ENCODE assay signal across 8 mouse cellular contexts in genomic region chr5:140217900-140218299, GRCm38 (mm10).
A peak's percentile ranks its signal among the peaks of the same experiment; 100 is the strongest.
DNase-seq lines count a peak whose midpoint lies in the region; ATAC-seq and TF ChIP-seq lines count a peak whose summit lies in the region.
"Had no signal": no experiment of that assay in that cellular context is flagged by ENCODE, and none has a peak within 500 bp of the region (broad histone marks: within the 10 kb centered on the region; RNA-seq: fewer than 3 reads in every experiment).

No protein-coding gene starts in this region.

- no peak overlapping the region for H3K9ac ChIP-seq in intestine, postnatal 0 days (ENCODE audit: low read depth, low read length)
- no peak overlapping the region for H3K9ac ChIP-seq in intestine, embryonic 16.5 days (ENCODE audit: low read depth, low read length)
- H3K9ac ChIP-seq in limb, embryonic 14.5 days (ENCODE audit: low read depth, low read length, severe bottlenecking): no peak overlapping the region
- no peak overlapping the region for H3K9ac ChIP-seq in forebrain, embryonic 12.5 days
- H3K9ac ChIP-seq: hindbrain, embryonic 13.5 days had no signal

- 33% methylated on average over 2 of the region's 2 CpGs for WGBS in intestine, postnatal 0 days
- WGBS in intestine, embryonic 16.5 days: 31% methylated on average over 2 of the region's 2 CpGs
- WGBS in limb, embryonic 14.5 days: 28% methylated on average over 2 of the region's 2 CpGs
- 31% methylated on average over 2 of the region's 2 CpGs for WGBS in forebrain, embryonic 12.5 days

- no peaks in the 10 kb centered on the region for H3K4me1 ChIP-seq in intestine, postnatal 0 days (replicated peaks; ENCODE audit: control insufficient read depth, insufficient read depth, low read length)
- no peaks in the 10 kb centered on the region for H3K4me1 ChIP-seq in intestine, embryonic 16.5 days (ENCODE audit: control insufficient read depth, insufficient read depth, low read length)
- no peaks in the 10 kb centered on the region for H3K4me1 ChIP-seq in G1E (ENCODE audit: insufficient read depth, low read depth, low read length)
- H3K4me1 ChIP-seq in limb, embryonic 14.5 days (ENCODE audit: control insufficient read depth, insufficient read depth, low read length): no peaks in the 10 kb centered on the region
- H3K4me1 ChIP-seq in forebrain, embryonic 12.5 days: peaks cover 32% of the 10 kb centered on the region

- peak; percentile 11; the same call in 1 of the 2 replicates for TF ChIP-seq CTCF in intestine, postnatal 0 days (IDR thresholded peaks at IDR 0.05; ENCODE audit: low read depth)
- no peak for TF ChIP-seq CTCF in G1E (IDR thresholded peaks at IDR 0.05; ENCODE audit: low read depth, low read length)

- no peak overlapping the region for H3K4me2 ChIP-seq in intestine, postnatal 0 days (replicated peaks; ENCODE audit: low read depth)
- no peak overlapping the region for H3K4me2 ChIP-seq in intestine, embryonic 16.5 days (ENCODE audit: low read depth, low read length)
- no peak overlapping the region for H3K4me2 ChIP-seq in limb, embryonic 14.5 days (replicated peaks; ENCODE audit: low read depth, low read length, severe bottlenecking)
- no peak overlapping the region for H3K4me2 ChIP-seq in forebrain, embryonic 12.5 days
- H3K4me2 ChIP-seq: hindbrain, embryonic 13.5 days had no signal

- no peaks in the 10 kb centered on the region for H3K9me3 ChIP-seq in intestine, postnatal 0 days (ENCODE audit: control insufficient read depth)
- H3K9me3 ChIP-seq in intestine, embryonic 16.5 days (ENCODE audit: control insufficient read depth, low read length): no peaks in the 10 kb centered on the region
- H3K9me3 ChIP-seq in G1E (replicated peaks): no peaks in the 10 kb centered on the region
- no peaks in the 10 kb centered on the region for H3K9me3 ChIP-seq in limb, embryonic 14.5 days (ENCODE audit: control insufficient read depth, low read length)
- no peaks in the 10 kb centered on the region for H3K9me3 ChIP-seq in forebrain, embryonic 12.5 days
- H3K9me3 ChIP-seq: hindbrain, embryonic 13.5 days had no signal

- H3K36me3 ChIP-seq in intestine, postnatal 0 days (ENCODE audit: control insufficient read depth, insufficient read depth): no peaks in the 10 kb centered on the region
- H3K36me3 ChIP-seq in intestine, embryonic 16.5 days (ENCODE audit: control insufficient read depth, insufficient read depth, low read length): no peaks in the 10 kb centered on the region
- peaks cover 83% of the 10 kb centered on the region for H3K36me3 ChIP-seq in G1E (replicated peaks)
- H3K36me3 ChIP-seq in limb, embryonic 14.5 days (ENCODE audit: control insufficient read depth, insufficient read depth, low read length): no peaks in the 10 kb centered on the region
- no peaks in the 10 kb centered on the region for H3K36me3 ChIP-seq in forebrain, embryonic 12.5 days (replicated peaks)
- H3K36me3 ChIP-seq: hindbrain, embryonic 13.5 days had no signal

- no peak overlapping the region for H3K4me3 ChIP-seq in intestine, postnatal 0 days (ENCODE audit: low read depth, low read length)
- H3K4me3 ChIP-seq in intestine, embryonic 16.5 days (ENCODE audit: low read length): no peak overlapping the region
- H3K4me3 ChIP-seq in G1E (ENCODE audit: low read depth, low read length): no peak overlapping the region
- no peak overlapping the region for H3K4me3 ChIP-seq in limb, embryonic 14.5 days (replicated peaks; ENCODE audit: low read length)
- no peak overlapping the region for H3K4me3 ChIP-seq in forebrain, embryonic 12.5 days (replicated peaks)
- H3K4me3 ChIP-seq: hindbrain, embryonic 13.5 days had no signal

- H3K27me3 ChIP-seq in intestine, postnatal 0 days (replicated peaks; ENCODE audit: control insufficient read depth, insufficient read depth, low read length): no peaks in the 10 kb centered on the region
- no peaks in the 10 kb centered on the region for H3K27me3 ChIP-seq in intestine, embryonic 16.5 days (replicated peaks; ENCODE audit: control insufficient read depth, insufficient read depth, low read length)
- no peaks in the 10 kb centered on the region for H3K27me3 ChIP-seq in G1E (ENCODE audit: insufficient read depth, low read length)
- H3K27me3 ChIP-seq in limb, embryonic 14.5 days (ENCODE audit: control insufficient read depth, insufficient read depth, low read length): no peaks in the 10 kb centered on the region
- H3K27me3 ChIP-seq in forebrain, embryonic 12.5 days: no peaks in the 10 kb centered on the region
- H3K27me3 ChIP-seq: hindbrain, embryonic 13.5 days had no signal

- peak; percentile 10 for DNase-seq in G1E (ENCODE audit: low spot score)
- peak; percentile 69 to 83 for DNase-seq in cerebellum, adult 18-20 months
- peak; percentile 76 for DNase-seq in limb, embryonic 14.5 days (ENCODE audit: low spot score)
- DNase-seq in layer of hippocampus, postnatal 14 days (ENCODE audit: low spot score in 2 of 2): no peak

- no peak for ATAC-seq in intestine, postnatal 0 days
- ATAC-seq in intestine, embryonic 16.5 days: no peak
- ATAC-seq in G1E (ENCODE audit: extremely low read depth, insufficient number of reproducible peaks, low FRiP score, poor library complexity, severe bottlenecking): no peak
- ATAC-seq in limb, embryonic 14.5 days (ENCODE audit: low FRiP score, low read depth): no peak
- no peak for ATAC-seq in forebrain, embryonic 12.5 days (ENCODE audit: low FRiP score)

- TF ChIP-seq POLR2A in limb, embryonic 14.5 days (IDR thresholded peaks at IDR 0.05; ENCODE audit: borderline replicate concordance, extremely low read depth, insufficient read depth, insufficient read length): no peak

- H3K27ac ChIP-seq in intestine, postnatal 0 days (ENCODE audit: low read depth, low read length): no peak overlapping the region
- H3K27ac ChIP-seq in intestine, embryonic 16.5 days (ENCODE audit: low read length): no peak overlapping the region
- H3K27ac ChIP-seq in limb, embryonic 14.5 days (replicated peaks; ENCODE audit: low read depth, low read length): no peak overlapping the region
- no peak overlapping the region for H3K27ac ChIP-seq in forebrain, embryonic 12.5 days
- H3K27ac ChIP-seq: hindbrain, embryonic 13.5 days had no signal

Comparison
In these comparisons a context has a peak if more than half of its experiments do, and no peak if none do; other contexts are left out.
1. DNase-seq: peak in G1E (single experiment), cerebellum, adult 18-20 months (2 of 2) and limb, embryonic 14.5 days (single experiment); none in layer of hippocampus, postnatal 14 days (0 of 2).